Mouse (Mus musculus) frontal cortex, adult (tissue): ENCODE data around the gene Gucy1b1.

Source experiments
- ATAC-seq: cut with Nextera tagmentation; 2 replicates; pipeline ENCODE4 v1.9.2; 2017; ENCODE audit warnings: mild to moderate bottlenecking, moderate library complexity, mixed read lengths; ENCODE audit not compliant: low TSS enrichment

Gucy1b1 gene

DNA sequence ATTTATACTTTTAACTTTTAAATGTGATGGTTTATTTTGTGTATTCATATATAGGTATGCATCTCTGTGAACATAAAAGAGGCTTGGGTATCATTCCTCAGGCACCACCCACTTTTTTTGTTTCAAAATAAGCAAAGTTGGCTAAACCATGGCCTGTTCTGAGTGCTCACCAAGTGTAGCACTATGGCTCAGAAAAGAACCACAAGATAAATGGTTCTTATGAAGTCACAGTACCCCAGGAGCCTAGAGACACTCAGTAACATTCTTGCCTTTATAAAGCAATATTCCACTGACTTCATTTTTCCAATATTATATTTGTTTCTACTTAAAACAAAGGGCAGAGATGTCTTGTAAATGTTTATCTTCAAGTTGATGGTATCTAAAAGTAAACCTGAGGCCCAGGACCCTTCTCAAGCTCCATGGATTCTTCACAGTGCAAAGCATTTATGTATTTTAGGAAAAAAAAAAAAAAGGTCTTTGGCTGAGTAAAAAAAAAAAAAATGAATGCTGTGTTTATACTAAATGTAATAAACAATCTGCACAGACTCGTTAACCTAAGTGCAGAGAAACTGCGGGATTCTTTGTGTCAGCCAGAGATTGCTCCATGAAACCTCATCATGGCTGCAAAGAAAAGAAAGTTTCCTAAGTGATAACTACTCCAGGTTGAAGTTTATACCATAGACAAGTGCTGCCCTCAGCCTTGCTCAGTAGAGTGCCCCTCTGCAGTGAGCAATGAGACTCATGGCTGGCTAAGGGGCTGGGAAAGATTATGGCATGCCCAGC, 38.0 kb downstream of the Gucy1b1 start:
- ATAC-seq, result no peak

DNA sequence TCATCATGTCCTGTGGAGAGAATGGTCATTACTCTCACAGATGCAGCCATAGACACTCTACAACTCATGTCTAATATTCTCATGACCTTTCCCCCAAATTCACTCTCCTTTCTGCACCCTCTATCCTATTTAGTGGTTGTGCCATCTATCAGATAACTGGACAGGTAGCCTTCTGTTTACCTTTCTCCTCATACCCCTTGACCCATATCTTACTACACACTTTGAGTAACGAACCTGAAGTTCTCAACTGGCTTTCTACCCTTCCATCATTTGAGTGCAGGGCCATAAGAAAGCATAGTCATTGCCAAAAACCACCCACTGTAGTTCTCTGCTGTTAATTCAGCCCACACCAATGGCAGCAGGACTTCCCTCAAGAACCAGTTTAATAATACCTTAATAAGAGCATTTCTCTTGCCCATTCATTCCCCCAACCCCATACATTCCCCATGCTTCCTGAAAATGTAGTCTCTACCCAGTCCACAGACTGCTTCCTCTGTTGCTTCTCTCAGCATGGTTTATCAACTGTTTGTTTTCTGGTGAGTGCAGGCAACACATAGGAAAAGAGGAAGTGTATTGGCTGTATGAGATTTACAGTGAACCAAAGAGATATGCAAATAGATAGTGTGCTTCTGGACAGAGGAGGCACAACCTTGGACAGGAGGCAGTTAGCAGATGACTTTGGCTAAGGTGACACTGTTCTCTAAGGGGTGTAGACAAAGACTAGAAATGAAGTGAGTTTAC, 44.3 kb downstream of the Gucy1b1 start:
- ATAC-seq, result no peak

DNA sequence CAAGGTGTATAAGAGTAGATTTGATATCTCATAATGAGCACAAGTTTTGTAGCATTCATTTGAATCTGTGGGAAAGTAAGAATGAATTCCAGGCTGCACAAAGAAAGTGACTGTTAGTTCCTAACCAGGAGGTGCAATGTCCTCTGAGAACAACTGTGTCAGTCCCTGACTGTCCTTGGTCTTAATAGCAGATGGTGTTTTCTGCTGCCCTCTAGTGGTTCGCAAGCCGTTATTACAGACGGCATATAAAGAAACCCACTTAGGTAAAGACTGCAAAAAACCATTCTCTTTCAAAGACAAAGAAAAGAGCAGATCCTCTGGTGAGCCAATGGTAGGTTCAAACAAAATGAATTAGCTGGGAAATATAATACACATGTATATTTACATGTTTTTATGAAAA, 45.3 kb downstream of the Gucy1b1 start:
- peak; percentile 87 for ATAC-seq

DNA sequence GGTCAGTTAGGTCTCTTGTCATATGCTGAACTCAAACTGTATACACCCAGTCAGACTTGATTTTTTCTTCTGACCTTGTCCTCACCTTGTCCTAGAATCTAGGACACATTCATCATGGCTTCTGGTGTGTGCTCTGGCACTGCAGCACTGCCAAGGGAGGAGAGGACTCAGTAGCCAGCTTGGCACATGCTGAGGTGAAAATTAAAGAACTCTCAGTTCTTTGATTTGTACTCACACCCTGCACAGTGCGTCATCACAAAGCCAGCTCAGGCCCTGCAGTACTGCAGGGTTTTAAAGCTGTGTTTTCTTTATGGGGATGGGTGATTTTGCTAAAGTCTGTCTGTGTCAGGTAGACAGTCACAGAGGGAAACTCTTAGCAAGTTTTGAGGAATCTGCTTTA, 47.2 kb downstream of the Gucy1b1 start:
- peak; percentile 53 for ATAC-seq

DNA sequence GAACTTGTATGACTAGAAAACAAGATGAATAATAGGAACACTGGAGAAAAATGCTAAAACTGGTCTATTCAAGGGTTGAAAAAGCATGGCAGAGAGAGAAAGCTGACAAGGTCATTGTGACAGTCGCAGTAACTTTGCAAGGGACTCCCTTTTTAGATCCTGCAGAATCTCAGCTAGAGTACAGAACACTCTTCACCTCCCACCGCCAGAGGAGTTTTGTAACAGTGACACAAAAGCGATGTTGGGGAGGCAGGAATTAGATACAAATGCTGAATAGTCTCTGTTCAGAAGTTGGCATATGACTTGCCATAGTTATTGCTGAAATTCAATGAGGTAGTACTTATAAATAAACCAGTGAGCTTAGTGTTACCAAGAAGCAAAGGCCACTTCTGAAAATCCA, 51.4 kb downstream of the Gucy1b1 start:
- peak; percentile 66 for ATAC-seq

DNA sequence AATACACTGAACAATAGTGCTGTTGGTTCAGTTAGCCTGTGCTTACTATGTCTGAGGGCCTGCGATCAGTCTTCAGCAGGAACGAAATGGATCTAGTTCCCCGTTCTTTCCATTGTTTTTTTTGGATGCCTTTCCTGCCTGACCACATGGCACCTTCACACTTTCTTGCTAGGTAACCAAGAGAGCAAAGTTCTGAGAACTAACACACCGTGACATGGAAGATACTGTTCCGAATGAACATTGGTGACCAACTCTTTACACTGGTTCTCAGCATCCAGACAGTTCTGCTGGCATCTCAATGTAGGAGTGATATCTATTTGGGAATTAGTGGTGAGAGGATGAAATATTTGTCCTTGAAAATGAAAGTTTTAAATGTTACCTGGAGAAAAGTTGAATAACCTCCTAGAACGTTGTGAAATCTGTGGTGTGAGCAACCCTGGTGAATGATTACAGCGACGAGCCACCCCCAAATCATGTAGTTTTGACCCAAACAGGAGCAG, 52.0 kb downstream of the Gucy1b1 start:
- ATAC-seq, result no peak

DNA sequence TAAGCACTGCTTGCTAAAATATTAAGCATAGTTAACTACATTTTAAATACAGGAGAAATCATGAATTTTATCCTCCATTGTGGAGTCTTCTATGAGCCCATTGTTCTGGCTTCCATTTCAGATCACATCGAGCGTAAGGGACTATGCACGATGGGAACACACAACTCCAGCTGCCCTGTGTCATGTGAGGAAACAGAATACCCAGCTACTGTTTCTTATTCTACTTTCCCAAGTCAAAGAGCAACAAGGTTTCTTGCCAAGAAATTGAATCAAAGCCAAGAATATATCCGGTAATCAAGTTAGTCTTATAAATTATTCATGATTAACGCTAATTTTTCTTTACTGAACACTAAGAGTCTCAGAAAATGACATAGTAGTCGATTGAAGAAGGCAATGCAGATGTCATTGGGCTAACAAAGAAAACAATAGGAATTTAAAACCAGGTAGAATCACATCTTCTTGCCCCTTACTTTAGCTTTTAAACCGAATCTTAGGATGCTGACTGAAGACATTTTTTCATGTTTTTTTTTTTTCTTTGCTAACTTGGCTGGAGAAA, 60.3 kb downstream of the Gucy1b1 start:
- ATAC-seq, result no peak

DNA sequence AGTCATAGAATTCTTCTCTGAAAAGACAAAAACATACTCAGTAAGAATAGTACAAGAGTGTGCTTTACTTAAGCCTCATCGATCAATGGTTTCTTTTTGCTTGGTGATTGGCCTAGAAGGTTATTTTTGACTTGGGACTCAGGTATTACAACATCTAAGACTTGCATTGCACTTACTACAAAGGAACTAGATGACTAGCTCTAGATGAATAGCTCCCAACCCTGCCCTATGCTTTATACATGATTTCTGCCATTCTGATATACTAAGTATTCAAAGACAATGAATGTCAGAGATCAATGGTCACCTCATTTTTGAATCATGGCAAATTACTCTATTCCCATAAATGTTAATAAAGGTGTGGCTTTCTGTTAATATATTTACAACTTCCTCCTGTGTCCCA, 67.5 kb downstream of the Gucy1b1 start:
- no peak for ATAC-seq

DNA sequence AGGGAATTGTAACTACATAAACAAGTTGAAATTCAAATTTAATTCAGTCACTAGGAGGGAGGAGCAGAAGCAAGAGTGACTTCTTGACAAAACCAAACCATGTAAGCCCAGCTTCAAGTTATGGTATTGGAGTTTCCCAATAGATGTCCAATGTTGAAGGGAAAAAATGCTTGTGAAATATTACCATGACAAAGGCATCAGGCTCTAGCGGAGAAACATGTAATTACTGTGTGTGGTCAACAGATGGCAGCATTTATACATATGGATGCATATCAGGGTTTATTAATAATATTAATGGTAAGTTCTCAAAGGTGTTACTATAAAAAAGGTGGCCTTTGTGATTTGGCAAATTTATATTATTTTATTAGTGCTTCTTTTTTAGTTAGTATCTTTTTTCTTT, 78.5 kb downstream of the Gucy1b1 start:
- 0 out of 2 replicates have a peak, but pooled peaks have one; percentile 44 for ATAC-seq

DNA sequence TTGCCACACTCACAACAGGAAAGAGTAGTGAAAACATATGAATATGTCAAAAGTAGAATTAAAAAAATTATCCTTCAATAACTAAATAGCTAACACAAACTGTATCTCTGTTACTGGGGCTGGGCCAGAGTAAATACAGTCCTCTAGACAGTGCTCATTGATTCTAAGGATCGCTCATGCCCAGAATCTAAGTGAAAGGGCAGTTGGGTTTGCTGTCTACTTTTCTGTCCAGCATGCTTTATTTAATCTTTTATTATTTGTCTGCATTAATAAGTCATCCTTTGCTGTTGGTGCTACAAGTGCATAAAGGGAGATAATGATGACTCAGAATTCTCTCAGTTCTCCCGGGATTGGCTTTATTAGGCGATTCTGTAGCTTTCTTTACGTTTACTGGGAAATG, 79.1 kb downstream of the Gucy1b1 start:
- ATAC-seq, result no peak

DNA sequence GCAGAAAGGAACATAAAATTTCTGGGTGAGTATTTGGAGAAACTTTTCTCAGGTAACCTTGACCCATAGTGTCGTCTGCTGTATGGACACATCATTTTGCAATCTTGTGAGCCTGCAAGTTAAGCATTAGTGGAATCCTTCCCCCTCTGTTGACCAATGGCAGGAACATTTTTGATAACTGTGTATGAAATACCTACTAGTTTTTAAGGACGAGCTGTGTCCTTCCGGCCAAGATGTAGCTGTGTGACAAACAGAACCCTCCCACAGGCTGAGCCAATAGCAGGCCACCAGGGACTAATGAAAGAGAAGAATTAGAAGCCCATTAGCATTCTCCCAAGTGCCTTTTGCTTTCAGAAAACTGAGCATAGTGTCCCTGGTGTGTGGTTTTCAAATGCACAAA, 84.0 kb downstream of the Gucy1b1 start:
- ATAC-seq, result no peak

DNA sequence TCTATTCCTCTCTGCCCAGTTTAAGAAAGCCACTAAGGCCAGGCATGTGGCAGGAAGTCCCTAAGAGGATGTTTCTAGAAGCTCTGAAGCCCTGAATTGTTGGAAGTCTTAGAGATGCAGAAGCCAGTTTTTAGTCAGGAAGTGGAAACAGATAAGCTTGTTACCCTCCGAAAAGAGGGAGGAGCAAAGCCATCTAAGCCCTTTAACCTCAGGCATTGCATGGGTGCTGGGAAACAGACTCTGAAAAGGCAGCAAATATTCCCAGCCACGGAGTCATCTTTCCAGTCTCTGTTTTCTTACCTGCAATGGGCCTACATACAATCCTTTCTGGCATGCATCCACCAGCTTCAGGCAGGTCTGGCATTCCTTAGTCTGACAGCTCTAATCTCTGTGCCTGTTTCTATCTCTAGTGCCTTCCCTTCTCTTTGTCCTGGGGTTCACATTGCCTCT, 84.8 kb downstream of the Gucy1b1 start:
- ATAC-seq, result no peak

DNA sequence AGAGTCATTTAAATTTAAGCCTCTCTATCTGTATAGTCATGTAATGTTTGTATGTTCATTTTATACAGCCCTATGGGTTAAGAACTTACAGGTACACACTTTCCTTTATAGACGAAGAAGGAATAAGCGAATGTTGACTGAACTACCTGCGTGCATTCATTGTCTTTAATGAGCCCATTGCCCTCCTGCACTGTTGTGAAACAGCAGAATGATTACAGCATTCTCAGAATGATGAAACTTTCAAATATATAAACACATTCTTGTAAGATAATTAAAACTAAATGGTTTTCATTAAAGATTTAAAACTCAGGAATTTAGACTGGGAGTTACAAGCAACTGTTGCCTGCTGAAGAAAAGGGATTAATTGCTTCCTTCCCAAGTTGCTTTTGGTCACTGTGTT, 86.9 kb downstream of the Gucy1b1 start:
- no peak for ATAC-seq

DNA sequence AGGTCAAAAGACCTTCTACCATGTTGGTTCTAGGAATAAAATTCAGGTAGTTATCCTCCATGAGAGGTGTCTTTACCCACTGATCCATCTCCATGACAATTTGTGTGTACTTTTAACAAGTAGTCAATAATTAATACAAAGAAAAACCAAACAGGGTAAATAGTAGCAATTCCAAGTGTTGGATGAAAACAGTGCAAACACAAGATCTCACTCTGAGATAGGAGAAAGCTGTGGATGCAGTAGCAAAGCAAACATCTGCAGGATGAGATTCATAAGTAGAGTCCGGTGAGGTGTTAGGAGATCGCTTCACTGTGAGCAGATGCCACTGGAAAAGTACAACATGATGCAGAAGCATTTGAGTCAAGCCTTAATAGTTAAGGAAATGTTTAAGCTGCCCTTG, 88.4 kb downstream of the Gucy1b1 start:
- no peak for ATAC-seq

DNA sequence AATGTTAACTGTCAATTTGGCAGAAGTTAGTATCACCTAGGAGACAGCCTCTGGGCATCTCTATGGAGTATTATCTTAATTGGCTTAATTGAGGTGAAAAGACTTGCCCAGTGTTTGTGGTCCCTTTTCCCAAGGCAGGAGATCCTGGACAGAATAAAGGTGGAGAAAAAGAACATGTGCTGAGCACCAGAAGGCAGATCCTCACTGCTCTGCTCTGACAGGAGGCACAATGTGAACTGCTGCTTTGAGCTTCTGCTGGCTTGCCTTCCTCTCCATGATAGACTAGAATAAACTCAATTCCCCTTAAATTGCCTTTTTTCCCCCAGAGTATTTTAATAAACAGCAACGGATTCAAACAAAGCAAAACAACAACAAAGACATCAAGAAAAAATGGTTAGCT, 89.4 kb downstream of the Gucy1b1 start:
- ATAC-seq, result no peak

DNA sequence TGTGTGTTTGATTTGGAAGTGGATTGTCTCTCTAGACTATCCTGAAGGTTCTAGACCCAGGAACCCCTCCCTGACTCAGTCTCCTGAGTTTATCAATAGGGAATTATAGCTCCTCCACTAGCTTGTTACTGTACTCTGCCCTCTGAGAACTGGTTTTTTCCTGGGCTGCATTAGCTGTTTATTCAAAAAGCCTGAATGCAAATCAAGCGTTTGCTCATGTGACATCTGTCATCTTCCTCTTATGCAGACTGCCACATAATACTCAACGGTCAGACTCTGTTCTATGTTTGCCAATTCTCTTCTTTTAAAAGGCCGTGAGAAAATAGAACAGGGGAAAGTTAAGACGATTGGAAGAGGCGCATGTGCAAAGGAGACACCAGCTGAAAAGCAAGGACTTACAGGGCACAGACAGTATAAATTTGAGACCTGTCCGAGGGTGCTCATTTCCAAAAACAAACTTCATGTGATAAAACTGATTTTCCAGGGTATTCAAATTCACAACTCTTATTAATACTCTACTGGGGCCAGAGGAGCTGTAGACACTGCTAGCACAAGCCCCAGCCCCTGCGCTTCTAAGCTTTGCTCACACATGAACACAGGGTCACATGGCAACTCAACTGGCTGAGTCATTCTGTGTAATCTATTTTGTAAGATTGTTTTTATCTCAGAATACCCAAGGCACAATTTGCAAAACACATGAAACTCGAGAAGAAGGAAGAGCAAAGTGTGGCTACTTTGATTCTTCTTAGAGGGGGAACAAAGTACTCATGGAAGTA, 91.2 kb downstream of the Gucy1b1 start:
- no peak for ATAC-seq
